Mouse (Mus musculus) embryonic facial prominence, embryonic 11.5 days (tissue): ENCODE measurements around the gene Slc29a2. TPM values are rescaled to one million over a fixed set of nuclear protein-coding genes. Genes with fewer than 3 reads are reported as not detected.

Experiments
- ATAC-seq: fragments of 200-750 bp; cut with Nextera tagmentation; replicated peaks from 2 replicates; pipeline ENCODE4 v1.8.0; 2017; ENCODE audit warnings: low read depth; ENCODE audit not compliant: insufficient number of reproducible peaks, low FRiP score, low TSS enrichment
- DNase-seq: peaks from one replicate; pipeline ENCODE4 v3.0.0-alpha.2; 2015; ENCODE audit warnings: low spot score
- H3K27ac ChIP-seq: fragments of 300-500 bp; sonication (generic); replicated peaks from 2 replicates; pipeline ENCODE4 v1.5.1; 2014; ENCODE audit warnings: mild to moderate bottlenecking, low read depth, low read length, control low read depth
- H3K27me3 ChIP-seq: fragments of 300-500 bp; sonication (generic); 2 replicates; pipeline ENCODE4 v1.6.1; 2014; ENCODE audit warnings: mild to moderate bottlenecking, low read length, moderate library complexity, mixed read lengths; ENCODE audit not compliant: control insufficient read depth, insufficient read depth
- H3K36me3 ChIP-seq: fragments of 300-500 bp; sonication (generic); replicated peaks from 2 replicates; pipeline ENCODE4 v1.6.1; 2014; ENCODE audit warnings: low read depth, mild to moderate bottlenecking, low read length, moderate library complexity, mixed read lengths; ENCODE audit not compliant: control insufficient read depth, insufficient read depth
- H3K4me1 ChIP-seq: fragments of 300-500 bp; sonication (generic); 2 replicates; pipeline ENCODE4 v1.6.1; 2014; ENCODE audit warnings: low read length, mixed read lengths; ENCODE audit not compliant: control insufficient read depth, insufficient read depth
- H3K4me2 ChIP-seq: fragments of 300-500 bp; sonication (generic); 2 replicates; pipeline ENCODE4 v1.6.1; 2014; ENCODE audit warnings: low read depth, mild to moderate bottlenecking, control low read depth, low read length, moderate library complexity
- H3K4me3 ChIP-seq: fragments of 300-500 bp; sonication (generic); 2 replicates; pipeline ENCODE4 v1.5.1; 2014; ENCODE audit warnings: low read depth, low read length, control low read depth
- H3K9ac ChIP-seq: fragments of 300-500 bp; sonication (generic); replicated peaks from 2 replicates; pipeline ENCODE4 v1.6.1; 2014; ENCODE audit warnings: mild to moderate bottlenecking, control low read depth, low read length
- H3K9me3 ChIP-seq: fragments of 300-500 bp; sonication (generic); replicated peaks from 2 replicates; pipeline ENCODE4 v1.6.1; 2016; ENCODE audit warnings: mild to moderate bottlenecking, low read length, inconsistent platforms, mixed read lengths; ENCODE audit not compliant: control insufficient read depth
- WGBS: fragments of 180-500 bp; shearing (Covaris S2); extraction: QIAGEN DNeasy Blood & Tissue Kit; methylation state at CpG from one replicate; pipeline ENCODE4 v1.1.7; 2014; 5-methylcytosine and 5-hydroxymethylcytosine counted together
- polyA plus RNA-seq: library from polyadenylated mRNA; unstranded; fragments of >200 nt; fragmentation: Nextera tagmentation; extraction: Ambion mirVana; gene quantifications from 2 replicates; pipeline ENCODE4 v1.2.1, GENCODE M21; 2014

Slc29a2 gene
- polyA plus RNA-seq, 1 experiment from 2014 or later: 4.4 TPM

GRCm38 (mm10) chr19:5016782-5017181 lies 6.9 kb upstream of the Slc29a2 start:
- 22% methylated on average over 12 of the region's 12 CpGs for WGBS
- DNase-seq: peak; percentile 81
- Histone ChIP-seq H3K9ac (no peak overlapping the region), H3K27me3 (no peaks in the 10 kb centered on the region), H3K4me1 (no peaks in the 10 kb centered on the region), H3K4me3 (no peak overlapping the region), H3K36me3 (no peaks in the 10 kb centered on the region), H3K27ac (no peak overlapping the region), H3K4me2 (no peak overlapping the region), H3K9me3 (no peaks in the 10 kb centered on the region)
- ATAC-seq: no peak

GRCm38 (mm10) chr19:5017611-5018010 lies 6.0 kb upstream of the Slc29a2 start:
- no peaks in the 10 kb centered on the region for H3K27me3 ChIP-seq
- H3K4me2 ChIP-seq: no peak overlapping the region
- no peaks in the 10 kb centered on the region for H3K4me1 ChIP-seq
- H3K9ac ChIP-seq: no peak overlapping the region
- no peaks in the 10 kb centered on the region for H3K9me3 ChIP-seq
- no peak for DNase-seq
- H3K4me3 ChIP-seq: no peak overlapping the region
- no peak for ATAC-seq
- H3K36me3 ChIP-seq: no peaks in the 10 kb centered on the region
- H3K27ac ChIP-seq: no peak overlapping the region
- 82% methylated on average over 4 of the region's 4 CpGs for WGBS

- H3K4me3 ChIP-seq: no peak overlapping the region
- no peak for ATAC-seq
- no peak overlapping the region for H3K9ac ChIP-seq
- H3K9me3 ChIP-seq: no peaks in the 10 kb centered on the region
- no peaks in the 10 kb centered on the region for H3K4me1 ChIP-seq
- no peak for DNase-seq
- no peak overlapping the region for H3K27ac ChIP-seq
- H3K27me3 ChIP-seq: no peaks in the 10 kb centered on the region
- H3K36me3 ChIP-seq: no peaks in the 10 kb centered on the region
- 77% methylated on average over 3 of the region's 3 CpGs for WGBS
- no peak overlapping the region for H3K4me2 ChIP-seq
Measured at GRCm38 (mm10) chr19:5018191-5018590, 5.5 kb upstream of the Slc29a2 start.

GRCm38 (mm10) chr19:5021416-5021815 lies 2.2 kb upstream of the Slc29a2 start:
- no peak for ATAC-seq
- Histone ChIP-seq H3K36me3 (no peaks in the 10 kb centered on the region), H3K4me3 (no peak overlapping the region), H3K4me2 (no peak overlapping the region), H3K9me3 (no peaks in the 10 kb centered on the region), H3K4me1 (no peaks in the 10 kb centered on the region), H3K27ac (no peak overlapping the region), H3K9ac (no peak overlapping the region), H3K27me3 (no peaks in the 10 kb centered on the region)
- 92% methylated on average over 2 of the region's 2 CpGs for WGBS
- DNase-seq: no peak

GRCm38 (mm10) chr19:5026111-5026510 lies 2.5 kb downstream of the Slc29a2 start:
- Histone ChIP-seq H3K27me3 (no peaks in the 10 kb centered on the region), H3K27ac (no peak overlapping the region), H3K4me2 (no peak overlapping the region), H3K36me3 (no peaks in the 10 kb centered on the region), H3K9ac (no peak overlapping the region), H3K4me1 (no peaks in the 10 kb centered on the region), H3K9me3 (no peaks in the 10 kb centered on the region), H3K4me3 (no peak overlapping the region)
- DNase-seq (no peak), ATAC-seq (no peak)
- WGBS: 86% methylated on average over 8 of the region's 8 CpGs

GRCm38 (mm10) chr19:5032686-5033085 lies 9.0 kb downstream of the Slc29a2 start:
- ATAC-seq (no peak), DNase-seq (no peak)
- Histone ChIP-seq H3K4me1 (no peaks in the 10 kb centered on the region), H3K27ac (no peak overlapping the region), H3K36me3 (no peaks in the 10 kb centered on the region), H3K27me3 (no peaks in the 10 kb centered on the region), H3K4me3 (no peak overlapping the region), H3K9ac (no peak overlapping the region), H3K4me2 (no peak overlapping the region), H3K9me3 (no peaks in the 10 kb centered on the region)
- whole genome bisulfite sequencing: 83% methylated on average over 3 of the region's 3 CpGs

- no peak overlapping the region for H3K4me3 ChIP-seq
- WGBS: 79% methylated on average over 4 of the region's 4 CpGs
- no peak for ATAC-seq
- H3K9me3 ChIP-seq: no peaks in the 10 kb centered on the region
- H3K36me3 ChIP-seq: no peaks in the 10 kb centered on the region
- H3K27ac ChIP-seq: no peak overlapping the region
- H3K9ac ChIP-seq: no peak overlapping the region
- no peaks in the 10 kb centered on the region for H3K27me3 ChIP-seq
- no peak for DNase-seq
- H3K4me2 ChIP-seq: no peak overlapping the region
- peaks cover 6% of the 10 kb centered on the region for H3K4me1 ChIP-seq
Measured at GRCm38 (mm10) chr19:5036577-5036976, 12.9 kb downstream of the Slc29a2 start.

GRCm38 (mm10) chr19:5037678-5038571 lies 14.3 kb downstream of the Slc29a2 start:
- Histone ChIP-seq H3K4me3 (peak overlapping the region; percentile 72), H3K9me3 (no peaks in the 10 kb centered on the region), H3K4me1 (peaks cover 6% of the 10 kb centered on the region), H3K27ac (peak overlapping the region; percentile 76), H3K27me3 (no peaks in the 10 kb centered on the region), H3K4me2 (peak overlapping the region; percentile 98), H3K9ac (peak overlapping the region; percentile 83), H3K36me3 (no peaks in the 10 kb centered on the region)
- peak; percentile 33; the same call in 1 of the 2 replicates for ATAC-seq
- peak; percentile 90 for DNase-seq
- 6% methylated on average over 32 of the region's 32 CpGs for WGBS
